Mouse (Mus musculus) liver, embryonic 14.5 days (tissue): ENCODE results near the gene Gm49388.

Experiments
- CTCF ChIP-seq: IDR thresholded peaks from 2 replicates; pipeline ENCODE4 v1.5.1; 2016; ENCODE audit warnings: antibody characterized with exemption, low read depth, control low read depth
- EP300 ChIP-seq: IDR thresholded peaks from 2 replicates; pipeline ENCODE4 v1.6.1; 2016; ENCODE audit warnings: antibody characterized with exemption, low read depth

GRCm38 (mm10) chr7:127748235-127748560, 37.2 kb upstream of the Gm49388 start:
- TF ChIP-seq CTCF (no peak), EP300 (no peak)
